Mouse (Mus musculus) NIH3T3 (cell line): ENCODE data around the gene Borcs7.
"Not testable (repeated sequence)": the region's sequence is repeated elsewhere in the genome, so short reads cannot be mapped to it uniquely, and the experiment has no call there.

ENCODE experiments used
- DNase-seq: peaks from one replicate; pipeline ENCODE4 v3.0.0-alpha.2; 2012; ENCODE audit warnings: low read depth

Borcs7 gene

DNA sequence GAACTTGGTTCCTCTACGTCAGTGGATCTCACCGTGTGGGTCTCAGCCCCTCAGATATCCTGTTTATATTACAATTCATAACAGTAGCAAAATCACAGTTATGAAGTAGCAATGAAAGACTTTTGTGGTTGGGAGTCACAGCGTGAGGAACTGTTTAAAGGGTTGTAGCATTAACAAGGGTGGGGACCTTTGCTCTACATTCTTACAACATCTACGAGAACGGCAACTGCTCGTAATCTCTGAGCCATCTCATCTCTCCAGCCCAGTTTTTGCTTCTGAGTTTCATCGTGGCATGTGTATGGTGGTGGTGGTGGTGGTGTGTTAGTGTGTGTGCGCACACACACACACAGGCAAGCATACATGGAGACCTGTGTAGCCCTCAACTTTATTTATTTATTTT, 24.5 kb downstream of the Borcs7 start:
- no peak for DNase-seq

DNA sequence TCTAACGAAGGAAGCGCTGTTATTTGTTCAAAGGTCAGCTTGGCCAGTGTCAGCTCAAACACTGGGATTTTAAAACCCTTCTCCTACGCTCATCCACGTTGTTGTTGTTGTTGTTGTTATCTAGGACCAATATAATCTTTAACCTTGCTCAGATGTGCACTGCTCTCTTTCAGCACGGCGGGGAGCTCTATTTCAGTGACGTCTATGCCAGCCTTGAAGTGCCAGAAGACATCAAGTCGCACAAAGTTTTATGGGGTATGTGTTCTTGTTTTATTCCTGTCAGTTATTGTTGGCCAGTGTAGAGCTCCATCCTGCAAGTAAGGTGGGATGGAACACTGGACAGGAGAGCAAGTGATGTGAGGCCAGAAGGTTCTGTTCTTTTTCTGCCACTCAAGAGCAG, 25.3 kb downstream of the Borcs7 start:
- DNase-seq: no peak

DNA sequence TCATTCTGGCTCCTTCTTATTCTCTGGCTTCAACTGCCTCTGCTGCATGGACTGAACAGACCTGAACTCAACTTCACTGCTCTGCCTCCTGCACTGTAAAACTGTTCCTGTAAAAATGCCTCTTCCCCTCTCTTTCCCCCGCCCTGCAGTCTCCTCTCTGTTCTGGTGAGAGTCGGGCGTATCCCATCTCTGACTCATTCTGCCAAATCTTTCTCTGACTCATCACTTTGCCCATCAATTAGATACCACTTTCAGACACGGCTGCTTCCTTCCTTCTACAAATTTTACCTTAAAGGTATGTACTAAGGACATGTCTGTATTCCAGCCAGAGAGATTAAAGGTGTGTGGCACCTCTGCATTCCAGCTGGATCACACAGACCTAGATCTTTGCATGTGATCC, 28.4 kb downstream of the Borcs7 start:
- DNase-seq: peak; percentile 48

DNA sequence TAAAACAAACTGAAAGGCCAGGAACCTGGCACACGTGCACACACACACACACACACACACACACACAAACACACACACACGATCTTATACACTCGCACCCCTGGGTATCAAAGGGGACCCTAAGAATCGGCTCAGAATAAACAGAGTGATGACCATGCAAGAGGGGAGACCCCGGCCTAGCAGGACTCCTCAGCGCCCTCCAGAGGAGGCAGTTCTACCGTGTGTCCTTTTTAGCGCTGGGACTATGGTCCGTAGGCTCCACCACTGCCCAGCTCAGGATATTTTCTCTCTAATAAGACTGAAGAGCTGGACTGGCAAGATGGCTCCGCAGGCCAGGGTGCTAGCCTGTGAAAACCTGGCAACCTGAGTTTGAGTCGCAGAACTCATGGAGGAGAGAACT, 34.7 kb downstream of the Borcs7 start:
- no peak for DNase-seq

DNA sequence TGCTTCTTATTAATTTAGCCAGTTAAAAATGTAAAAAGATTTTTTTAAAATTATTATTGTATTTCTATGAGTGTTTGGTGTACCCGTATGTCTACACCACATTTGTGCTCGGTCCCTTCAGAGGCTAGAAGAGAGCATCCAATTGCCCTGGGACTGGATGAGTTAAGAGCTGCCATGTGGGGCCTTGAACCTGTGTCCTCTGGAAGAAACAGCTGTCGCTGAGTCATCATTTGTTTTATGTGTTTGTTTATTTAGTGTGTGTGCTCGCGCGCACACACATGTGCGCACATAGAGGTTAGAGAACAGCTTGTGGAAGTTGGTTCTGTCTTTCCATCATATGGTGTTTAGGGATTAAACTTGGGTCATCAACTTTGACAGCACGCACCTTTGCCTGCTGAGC, 36.4 kb downstream of the Borcs7 start:
- no peak for DNase-seq

DNA sequence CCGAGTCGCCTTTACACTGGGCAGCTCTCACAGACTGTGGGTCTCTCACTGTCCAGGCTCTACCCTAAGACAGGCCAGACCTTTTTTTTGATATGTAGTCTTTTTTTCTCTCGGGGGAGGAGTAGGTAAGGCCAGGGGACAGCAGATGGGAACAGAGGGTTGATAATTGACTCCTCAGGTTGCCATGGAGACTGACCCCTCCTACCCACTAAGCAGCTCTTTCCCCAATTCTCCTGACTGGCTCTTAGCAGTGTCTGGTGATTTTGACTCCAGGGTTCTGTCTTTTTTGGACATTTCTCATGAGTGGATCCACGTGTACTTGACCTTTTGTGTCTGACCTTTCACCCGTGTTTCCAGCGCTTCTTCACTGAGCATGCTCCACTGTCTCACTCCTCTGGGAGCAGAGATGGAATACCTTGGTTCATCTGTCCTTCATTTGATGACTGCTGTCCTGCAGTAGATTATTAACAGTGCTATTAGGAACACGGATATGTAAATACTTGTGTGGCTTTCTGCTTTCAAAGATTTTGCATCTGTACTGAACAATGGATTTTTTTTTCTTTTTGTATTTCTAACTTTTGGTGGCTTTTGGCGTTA, 37.5 kb downstream of the Borcs7 start:
- no peak for DNase-seq

DNA sequence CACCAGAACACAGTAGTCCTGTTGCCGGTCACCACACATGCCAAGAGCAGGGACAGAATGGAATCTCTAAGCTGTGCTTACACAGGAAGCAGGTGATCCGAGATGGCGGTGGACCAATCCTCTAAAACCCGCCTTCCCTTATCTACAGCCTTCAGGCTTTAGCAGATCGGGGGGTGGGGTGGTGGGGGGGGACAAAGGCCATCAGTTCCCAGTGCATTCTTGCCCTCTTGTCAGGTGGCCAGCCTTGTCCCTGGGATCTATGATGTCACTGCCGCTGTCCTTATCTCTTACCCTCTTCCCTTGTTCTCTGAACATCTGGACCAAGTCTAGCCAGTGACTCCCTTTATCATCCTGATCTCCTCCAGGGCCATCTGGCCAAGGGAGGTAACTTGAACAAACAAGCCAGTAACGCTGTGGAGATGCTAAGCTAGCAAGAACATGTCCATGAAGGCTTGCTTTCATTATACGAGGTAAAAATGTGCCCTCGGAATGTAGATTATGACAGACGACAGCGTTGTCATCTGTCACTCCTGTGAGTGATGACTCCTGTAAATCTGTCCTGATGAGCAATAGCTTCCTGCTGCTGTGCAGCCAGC, 38.3 kb downstream of the Borcs7 start:
- no peak for DNase-seq

DNA sequence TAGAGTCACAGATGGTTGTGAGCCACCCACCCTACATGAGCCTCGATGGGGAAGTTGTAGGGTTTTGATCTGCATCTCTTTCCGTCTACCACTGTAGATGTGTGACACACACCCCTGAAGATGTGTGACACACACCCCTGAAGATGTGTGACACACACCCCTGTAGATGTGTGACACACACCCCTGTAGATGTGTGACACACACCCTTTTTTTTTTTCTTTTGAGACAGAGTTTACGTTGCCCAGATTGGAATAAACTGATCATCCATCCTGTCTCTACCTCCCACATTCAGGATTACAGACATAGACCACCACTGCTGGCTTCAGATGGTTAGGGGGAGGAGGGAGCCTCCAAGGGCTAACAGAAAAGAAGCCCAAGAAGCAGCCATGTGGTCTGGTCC, 39.2 kb downstream of the Borcs7 start:
- no peak for DNase-seq

DNA sequence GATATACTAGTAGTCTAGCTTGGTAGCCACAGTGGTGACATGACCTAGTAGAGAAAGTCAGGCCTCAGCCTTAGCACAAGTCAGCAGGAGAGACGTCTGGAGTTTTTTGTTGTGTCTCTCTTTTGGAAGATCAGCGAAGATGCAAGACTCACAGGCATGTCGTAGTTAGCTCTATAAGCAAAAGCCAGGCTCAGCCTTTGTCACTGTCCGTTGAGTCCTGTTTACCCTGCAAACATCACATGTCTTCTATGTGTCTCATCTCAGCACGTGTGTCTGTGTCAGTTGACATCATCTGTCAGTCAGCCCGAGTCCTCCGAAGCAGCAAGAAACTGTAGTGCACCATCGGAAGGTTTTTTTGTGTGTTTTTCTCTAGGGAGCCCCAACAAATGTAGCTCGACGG, 41.6 kb downstream of the Borcs7 start:
- no peak for DNase-seq

DNA sequence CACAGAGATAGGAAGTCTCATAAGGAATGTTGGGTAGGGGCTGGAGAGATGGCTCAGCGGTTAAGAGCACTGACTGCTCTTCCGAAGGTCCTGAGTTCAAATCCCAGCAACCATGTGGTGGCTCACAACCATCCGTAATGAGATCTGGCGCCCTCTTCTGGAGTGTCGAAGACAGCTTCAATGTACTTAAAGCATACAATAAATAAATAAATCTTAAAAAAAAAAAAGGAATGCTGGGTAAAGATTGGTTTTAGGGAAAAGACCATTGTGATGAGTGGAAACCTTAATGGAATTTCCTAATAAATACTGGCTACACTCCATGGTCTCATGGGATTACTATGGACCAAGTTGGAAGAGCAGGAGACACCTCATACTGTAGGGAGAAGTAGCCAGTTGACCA, 43.0 kb downstream of the Borcs7 start:
- DNase-seq: not testable (repeated sequence)

DNA sequence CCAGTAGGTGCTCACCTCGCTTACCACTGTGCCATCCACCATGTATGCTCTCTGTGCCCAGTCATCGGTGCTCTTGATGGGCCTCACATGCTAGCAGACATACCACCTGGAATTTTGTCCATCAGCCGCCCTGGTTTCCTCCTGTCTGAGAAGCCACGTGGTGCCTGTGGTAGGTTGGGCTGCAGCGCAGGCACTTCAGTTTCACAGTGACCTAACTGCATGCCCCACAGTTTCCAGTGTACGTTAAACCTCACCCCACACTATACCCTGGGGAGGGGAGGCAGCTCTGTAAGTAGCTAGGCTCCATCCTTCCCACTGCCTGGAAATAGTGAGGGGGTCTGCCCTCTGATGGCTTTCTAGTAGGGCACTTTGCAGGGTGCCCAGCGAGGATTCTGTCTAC, 43.9 kb downstream of the Borcs7 start:
- DNase-seq: no peak

DNA sequence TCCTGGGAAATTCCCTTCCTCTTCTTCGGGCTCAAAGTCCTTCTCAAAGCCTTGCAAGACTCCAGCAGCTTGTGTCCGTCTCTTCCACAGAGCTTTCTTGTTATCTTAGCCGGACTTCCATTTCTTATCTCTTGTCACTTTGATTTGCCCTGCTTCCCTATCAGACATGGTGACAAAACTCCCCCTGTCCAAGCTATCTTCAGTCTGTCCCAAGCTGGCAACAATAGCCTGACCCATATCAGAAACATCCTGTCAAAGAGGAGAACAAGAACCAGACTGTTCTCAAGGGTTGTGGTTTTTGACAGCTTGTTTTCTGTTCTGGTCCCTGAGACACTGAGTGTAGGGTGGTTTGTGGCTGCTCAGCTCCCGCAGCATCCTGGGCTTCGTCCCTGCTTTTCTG, 45.5 kb downstream of the Borcs7 start:
- no peak for DNase-seq

DNA sequence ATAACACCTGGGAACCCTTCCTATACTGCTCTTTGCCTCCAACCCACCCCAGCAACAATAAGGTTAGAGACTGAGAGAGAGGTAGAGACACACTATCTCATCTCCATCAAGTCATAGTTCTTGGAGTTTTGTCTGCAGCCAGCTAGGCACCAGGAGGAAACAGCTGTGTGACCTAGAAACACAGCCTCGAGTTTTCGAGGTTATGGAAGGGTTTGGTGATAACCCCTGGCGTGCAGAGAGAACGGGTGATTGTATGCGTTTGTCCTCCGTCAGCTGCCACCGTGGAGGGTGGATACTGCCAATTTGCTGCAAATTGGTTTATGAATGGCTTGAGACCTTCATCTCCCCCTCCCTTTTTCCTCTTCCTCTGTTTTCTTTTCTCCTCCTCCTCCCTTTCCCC, 47.4 kb downstream of the Borcs7 start:
- DNase-seq: no peak

DNA sequence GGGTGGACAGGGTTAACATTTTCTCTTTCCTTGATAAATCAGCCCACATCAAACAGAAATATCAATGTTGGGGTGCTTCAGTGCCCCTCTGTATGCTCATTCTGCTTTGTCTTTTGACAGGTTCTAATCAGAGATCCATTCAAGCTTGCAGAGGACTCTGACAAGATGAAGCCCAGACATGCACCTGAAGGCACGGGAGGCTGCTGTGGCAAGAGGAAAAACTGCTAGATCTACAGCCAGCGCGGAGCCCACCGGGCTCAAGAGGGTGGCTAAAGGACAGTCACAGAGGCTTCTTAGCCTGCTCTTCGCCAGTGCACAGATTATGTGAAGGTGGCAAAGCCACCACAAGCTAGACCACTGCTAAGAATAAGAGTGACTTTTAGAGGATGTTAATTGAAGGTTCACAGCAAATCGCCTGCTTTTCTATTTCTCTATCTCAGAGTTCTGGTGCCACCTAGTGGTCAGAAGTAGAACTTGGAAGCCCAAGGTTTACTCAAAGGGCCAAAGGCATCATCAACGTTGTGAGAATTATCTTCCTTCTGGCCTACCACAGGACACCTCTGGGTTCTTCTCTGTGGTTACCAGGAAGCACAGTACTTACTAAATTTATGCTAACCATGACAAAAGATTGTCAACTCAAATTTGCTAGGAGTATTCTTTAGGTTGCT, 50.8 kb downstream of the Borcs7 start:
- peak; percentile 88 for DNase-seq

DNA sequence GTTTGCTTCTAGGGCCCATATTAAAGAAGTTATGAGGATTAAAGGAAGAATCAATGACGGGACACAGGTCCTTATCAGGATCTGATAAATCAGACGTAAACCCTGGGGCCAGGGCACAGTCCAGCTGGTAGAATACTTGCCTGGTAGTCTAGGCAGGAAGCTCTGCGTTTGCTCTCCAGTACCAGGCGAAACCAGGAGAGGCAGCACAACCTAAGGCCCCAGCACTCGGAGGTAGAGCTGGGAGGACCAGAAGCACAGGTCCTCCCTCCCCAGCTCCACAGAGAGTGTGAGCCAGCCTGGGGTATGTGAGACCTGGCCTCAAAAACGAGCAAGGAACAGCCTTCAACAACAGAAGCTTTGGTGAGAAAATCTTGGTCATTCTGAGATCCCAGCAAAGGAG, 51.9 kb downstream of the Borcs7 start:
- peak; percentile 62 for DNase-seq

DNA sequence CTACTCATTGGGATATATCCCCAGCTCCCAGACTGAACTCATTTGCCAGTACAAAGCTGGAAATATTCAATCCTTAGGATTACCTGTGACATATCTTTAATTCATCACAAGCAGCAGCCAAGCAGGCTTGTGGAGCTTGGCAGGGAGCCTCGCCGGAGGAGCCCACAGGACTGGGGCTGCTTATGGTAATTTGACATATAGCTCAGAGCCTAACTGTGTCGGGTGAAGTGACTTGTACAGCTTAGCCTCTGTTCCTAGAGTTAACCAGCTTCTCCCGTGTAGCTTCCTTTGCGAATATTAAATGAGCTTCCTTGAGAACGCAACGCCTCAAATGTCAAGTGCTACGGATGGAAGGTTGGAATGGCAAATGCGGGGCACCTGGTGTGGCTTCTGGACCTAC, 55.0 kb downstream of the Borcs7 start:
- DNase-seq: no peak

DNA sequence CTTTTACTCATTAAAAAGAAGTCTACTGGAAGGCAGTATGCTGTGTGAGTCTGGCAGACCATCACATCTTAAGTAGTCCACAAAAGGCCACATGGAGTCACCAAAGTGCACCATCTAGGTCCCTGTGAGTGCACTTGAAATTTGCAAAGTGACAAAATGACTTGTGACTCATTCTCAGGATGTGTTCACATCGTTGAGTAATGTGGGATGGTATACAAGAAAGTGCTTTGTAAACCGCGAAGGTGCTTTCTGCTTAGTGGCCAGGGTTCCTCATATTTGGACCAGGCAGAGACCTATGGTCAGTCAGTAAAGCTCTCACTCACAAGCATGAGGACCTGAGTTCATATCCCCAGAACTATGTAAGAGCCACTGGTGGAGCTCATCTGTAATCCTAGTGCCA, 58.1 kb downstream of the Borcs7 start:
- no peak for DNase-seq

DNA sequence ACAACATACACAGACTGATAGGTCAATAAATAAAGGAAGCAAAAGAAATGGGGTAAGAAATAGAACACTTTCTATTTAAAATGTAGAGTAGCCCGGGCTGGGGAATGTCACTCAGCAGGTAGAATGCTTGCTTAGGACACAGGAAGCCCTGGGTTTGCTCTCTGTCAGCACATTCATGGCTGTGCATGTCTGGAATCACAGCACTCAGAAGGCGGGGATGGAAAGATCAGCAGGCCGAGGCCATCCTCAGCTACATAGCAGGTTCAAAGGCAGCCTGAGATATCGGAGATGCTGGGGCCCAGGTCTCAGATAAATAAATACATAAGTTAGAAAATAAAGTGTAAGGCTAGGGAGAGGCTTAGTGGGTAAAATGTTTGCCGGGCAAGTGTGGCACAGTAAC, 62.5 kb downstream of the Borcs7 start:
- no peak for DNase-seq
